Mouse (Mus musculus): ENCODE results near the gene Gm17416.

Gene Gm17416

GRCm38 (mm10) chr2:152601275-152601960 lies 32.3 kb downstream of the Gm17416 start:
- no peak for DNase-seq (ENCODE audit: low read depth in 1 of 2, low spot score in 2 of 2)

DNA sequence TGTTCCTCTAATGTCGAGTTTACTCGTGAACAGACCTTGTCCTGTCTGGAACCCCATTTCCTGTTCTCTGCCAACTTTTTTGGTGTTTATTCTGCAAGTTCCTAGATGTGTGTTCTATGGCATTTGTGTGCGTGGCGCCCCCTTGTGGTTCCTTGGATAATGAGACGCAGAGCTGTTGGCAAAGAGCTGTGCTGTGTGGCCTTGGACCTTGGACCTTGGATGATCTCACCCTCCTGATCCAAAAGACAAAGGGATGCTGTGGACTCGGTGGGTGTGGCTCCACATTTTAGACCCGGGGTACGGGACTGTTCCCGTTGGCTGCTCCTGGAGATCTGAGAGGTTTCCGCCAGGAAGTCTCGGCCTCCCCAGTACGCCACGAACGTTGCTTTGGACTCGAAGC lies 34.9 kb downstream of the Gm17416 start, which contains the start of gene Defb36:
Defb36 (plus strand) TSS at position 271 of the 400 bp plus-strand sequence.
- DNase-seq (ENCODE audit: low read depth in 1 of 2, low spot score in 2 of 2) = no peak

- DNase-seq (ENCODE audit: low read depth in 1 of 2, low spot score in 2 of 2) = no peak
Observed at GRCm38 (mm10) chr2:152607746-152608145, 38.6 kb downstream of the Gm17416 start.

DNA sequence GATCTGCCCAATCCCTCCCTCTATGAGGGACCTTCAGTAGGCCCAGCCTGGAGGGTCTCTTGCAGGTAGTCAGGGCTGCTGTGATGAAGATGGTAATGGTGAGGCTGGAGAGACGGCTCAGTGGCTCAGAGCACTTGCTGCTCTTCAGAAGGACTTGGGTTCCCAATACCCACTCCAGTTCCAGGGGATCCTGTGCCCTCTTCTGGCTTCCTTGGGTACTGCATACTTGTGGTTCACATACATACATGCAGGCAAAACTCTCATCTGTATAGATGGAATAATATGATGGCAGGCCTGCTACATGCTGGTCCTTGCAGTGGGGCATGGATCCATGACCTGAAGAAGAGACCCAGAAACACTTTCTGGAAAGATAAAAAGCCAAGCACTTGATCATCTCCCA lies 39.6 kb downstream of the Gm17416 start:
- no peak for DNase-seq (ENCODE audit: low read depth in 1 of 2, low spot score in 2 of 2)

GRCm38 (mm10) chr2:152612193-152612592 lies 43.1 kb downstream of the Gm17416 start:
- DNase-seq (ENCODE audit: low read depth in 1 of 2, low spot score in 2 of 2) = no peak

DNA sequence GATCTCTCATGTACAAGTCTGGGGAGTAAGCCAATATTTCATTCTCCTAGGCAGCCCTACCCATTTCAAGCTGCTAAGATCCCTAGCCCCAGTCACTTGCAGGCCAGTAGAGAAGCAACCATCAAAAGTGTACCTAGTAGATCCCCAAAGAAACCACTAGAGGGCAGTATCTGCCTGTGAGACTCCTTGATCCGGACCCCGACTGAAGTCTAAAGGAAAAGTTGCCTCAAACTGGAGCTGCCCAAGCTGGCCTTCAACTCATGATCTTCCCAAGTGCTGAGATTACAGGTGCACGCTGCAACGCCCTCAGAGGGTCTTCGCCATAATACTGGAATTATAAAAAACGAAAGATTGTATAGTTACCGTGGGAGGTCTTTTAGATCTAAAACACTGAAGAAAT lies 46.4 kb downstream of the Gm17416 start:
- DNase-seq (ENCODE audit: low read depth in 1 of 2, low spot score in 2 of 2) = peak in 1 of 2 experiments; percentile 18

DNA sequence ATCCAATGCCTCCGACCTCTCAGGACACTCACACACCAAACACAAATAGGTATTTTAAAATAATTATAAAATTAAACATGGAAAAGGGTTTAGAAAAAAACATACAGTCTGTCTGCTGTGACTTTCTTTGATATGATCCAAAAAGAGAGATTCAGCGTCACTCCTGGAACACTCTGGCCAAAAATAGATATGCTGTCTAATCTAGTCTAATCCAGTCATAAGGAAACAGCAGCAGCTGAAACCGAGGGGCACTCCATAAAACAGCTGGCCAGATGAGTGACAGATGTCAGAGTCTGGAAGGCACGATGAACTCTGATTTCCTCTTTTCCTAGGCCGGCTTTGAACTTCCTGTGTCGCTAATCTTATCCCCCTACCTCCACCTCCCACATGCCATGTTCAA lies 47.3 kb downstream of the Gm17416 start:
- no peak for DNase-seq (ENCODE audit: low read depth in 1 of 2, low spot score in 2 of 2)

DNA sequence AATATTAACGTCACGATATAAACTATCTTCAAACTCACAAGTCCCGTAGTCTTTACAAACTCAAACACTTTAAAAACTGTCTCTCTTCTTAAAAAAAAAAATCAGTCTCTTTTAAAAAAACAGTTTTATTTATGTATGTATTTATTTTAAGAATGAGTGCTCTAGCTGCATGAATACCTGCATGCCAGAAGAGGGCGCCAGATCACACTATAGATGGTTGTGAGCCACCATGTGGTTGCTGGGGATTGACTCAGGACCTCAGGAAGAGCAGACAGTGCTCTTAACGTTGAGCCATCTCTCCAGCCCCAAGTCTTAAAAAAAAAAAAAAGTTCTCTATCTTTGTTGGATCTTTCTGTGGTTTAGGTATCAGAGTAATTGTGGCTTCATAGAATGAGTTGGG lies 48.2 kb downstream of the Gm17416 start:
- DNase-seq (ENCODE audit: low read depth in 1 of 2, low spot score in 2 of 2) = no peak
